Mouse (Mus musculus) heart, embryonic 16.5 days (tissue): Measurements from ENCODE around the gene Lfng. TPM values are rescaled to one million over a fixed set of nuclear protein-coding genes. Genes with fewer than 3 reads are reported as not detected.

Source experiments
- ATAC-seq: fragments of 200-750 bp; cut with Nextera tagmentation; replicated peaks from 2 replicates; pipeline ENCODE4 v1.8.0; 2017; ENCODE audit warnings: moderate number of reproducible peaks; ENCODE audit not compliant: insufficient read depth, low FRiP score; ENCODE audit errors: extremely low read depth
- H3K27ac ChIP-seq: fragments of 300-500 bp; sonication (generic); 2 replicates; pipeline ENCODE4 v1.5.1; 2014; ENCODE audit warnings: mild to moderate bottlenecking, low read length, control low read depth, moderate library complexity
- H3K27me3 ChIP-seq: fragments of 300-500 bp; sonication (generic); 2 replicates; pipeline ENCODE4 v1.6.1; 2014; ENCODE audit warnings: low read length, mixed read lengths; ENCODE audit not compliant: control insufficient read depth, insufficient read depth
- H3K36me3 ChIP-seq: fragments of 300-500 bp; sonication (generic); 2 replicates; pipeline ENCODE4 v1.6.1; 2014; ENCODE audit not compliant: control insufficient read depth, insufficient read depth
- H3K4me1 ChIP-seq: fragments of 300-500 bp; sonication (generic); 2 replicates; pipeline ENCODE4 v1.6.1; 2014; ENCODE audit warnings: low read length, mixed read lengths; ENCODE audit not compliant: control insufficient read depth, insufficient read depth
- H3K4me2 ChIP-seq: fragments of 300-500 bp; sonication (generic); 2 replicates; pipeline ENCODE4 v1.6.1; 2014; ENCODE audit warnings: low read depth, mild to moderate bottlenecking, control low read depth, low read length
- H3K4me3 ChIP-seq: fragments of 300-500 bp; sonication (generic); 2 replicates; pipeline ENCODE4 v1.5.1; 2014; ENCODE audit warnings: mild to moderate bottlenecking, control low read depth, low read length
- H3K9ac ChIP-seq: fragments of 300-500 bp; sonication (generic); 2 replicates; pipeline ENCODE4 v1.6.1; 2014; ENCODE audit warnings: low read length, control low read depth
- H3K9me3 ChIP-seq: fragments of 300-500 bp; sonication (generic); replicated peaks from 2 replicates; pipeline ENCODE4 v1.6.1; 2016; ENCODE audit warnings: low read length; ENCODE audit not compliant: control insufficient read depth
- WGBS: fragments of 180-500 bp; shearing (Covaris S2); extraction: QIAGEN DNeasy Blood & Tissue Kit; methylation state at CpG from one replicate; pipeline ENCODE4 v1.1.7; 2014; 5-methylcytosine and 5-hydroxymethylcytosine counted together
- polyA plus RNA-seq: library from polyadenylated mRNA; unstranded; fragments of >200 nt; fragmentation: Nextera tagmentation; extraction: Ambion mirVana; gene quantifications from 2 replicates; pipeline ENCODE4 v1.2.1, GENCODE M21; 2015

The Lfng gene
- polyA plus RNA-seq, 1 experiment from 2014 or later, result 6.2 TPM

GRCm38 (mm10) chr5:140599939-140600338, 7.2 kb upstream of the Lfng start:
- ATAC-seq, result no peak
- WGBS, result 68% methylated on average over 5 of the region's 5 CpGs
- peaks cover 5% of the 10 kb centered on the region for H3K27me3 ChIP-seq

GRCm38 (mm10) chr5:140601712-140602111, 5.4 kb upstream of the Lfng start:
- Histone ChIP-seq H3K9ac (no peak overlapping the region), H3K4me2 (no peak overlapping the region), H3K4me1 (peaks cover 7% of the 10 kb centered on the region), H3K27ac (no peak overlapping the region), H3K36me3 (no peaks in the 10 kb centered on the region), H3K9me3 (no peaks in the 10 kb centered on the region), H3K4me3 (no peak overlapping the region), H3K27me3 (peaks cover 22% of the 10 kb centered on the region)
- WGBS, result 70% methylated on average over 12 of the region's 12 CpGs
- no peak for ATAC-seq

More at GRCm38 (mm10) chr5:140599939-140600338, 7.2 kb upstream of the Lfng start:
- no peaks in the 10 kb centered on the region for H3K36me3 ChIP-seq
- no peak overlapping the region for H3K27ac ChIP-seq
- no peak overlapping the region for H3K4me2 ChIP-seq
- no peak overlapping the region for H3K9ac ChIP-seq
- peaks cover 2% of the 10 kb centered on the region; the same call in 1 of the 2 replicates for H3K4me1 ChIP-seq
- no peaks in the 10 kb centered on the region for H3K9me3 ChIP-seq
- no peak overlapping the region for H3K4me3 ChIP-seq

- Histone ChIP-seq H3K27ac (no peak overlapping the region), H3K4me2 (no peak overlapping the region), H3K27me3 (peaks cover 30% of the 10 kb centered on the region), H3K4me1 (peaks cover 15% of the 10 kb centered on the region), H3K9me3 (no peaks in the 10 kb centered on the region), H3K9ac (no peak overlapping the region), H3K36me3 (no peaks in the 10 kb centered on the region), H3K4me3 (no peak overlapping the region)
- ATAC-seq, result no peak
- WGBS, result 62% methylated on average over 2 of the region's 2 CpGs
Measured at GRCm38 (mm10) chr5:140602540-140602939, 4.6 kb upstream of the Lfng start.

- H3K27ac ChIP-seq, result no peak overlapping the region
- H3K4me2 ChIP-seq, result no peak overlapping the region
- H3K4me1 ChIP-seq, result peaks cover 27% of the 10 kb centered on the region
- no peak overlapping the region for H3K4me3 ChIP-seq
- H3K36me3 ChIP-seq, result no peaks in the 10 kb centered on the region
- no peaks in the 10 kb centered on the region for H3K9me3 ChIP-seq
- no peak for ATAC-seq
- no peak overlapping the region for H3K9ac ChIP-seq
- WGBS, result 40% methylated on average over 8 of the region's 8 CpGs
- peaks cover 47% of the 10 kb centered on the region for H3K27me3 ChIP-seq
Measured at GRCm38 (mm10) chr5:140604386-140604785, 2.7 kb upstream of the Lfng start.

GRCm38 (mm10) chr5:140605228-140605627, 1.9 kb upstream of the Lfng start:
- 25% methylated on average over 3 of the region's 3 CpGs for WGBS
- no peak for ATAC-seq
- H3K36me3 ChIP-seq, result no peaks in the 10 kb centered on the region
- H3K4me1 ChIP-seq, result peaks cover 35% of the 10 kb centered on the region
- H3K9me3 ChIP-seq, result no peaks in the 10 kb centered on the region
- no peak overlapping the region for H3K9ac ChIP-seq
- H3K27ac ChIP-seq, result no peak overlapping the region
- H3K4me2 ChIP-seq, result no peak overlapping the region
- peaks cover 51% of the 10 kb centered on the region for H3K27me3 ChIP-seq
- no peak overlapping the region for H3K4me3 ChIP-seq

GRCm38 (mm10) chr5:140606386-140606785, 734 bp upstream of the Lfng start:
- no peaks in the 10 kb centered on the region for H3K36me3 ChIP-seq
- ATAC-seq, result no peak
- peak overlapping the region; percentile 90 for H3K4me2 ChIP-seq
- no peak overlapping the region for H3K27ac ChIP-seq
- H3K4me1 ChIP-seq, result peaks cover 46% of the 10 kb centered on the region
- peaks cover 51% of the 10 kb centered on the region for H3K27me3 ChIP-seq
- H3K9me3 ChIP-seq, result no peaks in the 10 kb centered on the region
- H3K4me3 ChIP-seq, result peak overlapping the region; percentile 70
- WGBS, result 2% methylated on average over 23 of the region's 23 CpGs
- no peak overlapping the region for H3K9ac ChIP-seq

GRCm38 (mm10) chr5:140607836-140608633, 915 bp downstream of the Lfng start:
- H3K4me3 ChIP-seq, result peak overlapping the region; percentile 70
- H3K27me3 ChIP-seq, result peaks cover 51% of the 10 kb centered on the region
- H3K36me3 ChIP-seq, result no peaks in the 10 kb centered on the region
- WGBS, result 2% methylated on average over 17 of the region's 17 CpGs
- H3K4me1 ChIP-seq, result peaks cover 52% of the 10 kb centered on the region
- H3K4me2 ChIP-seq, result peak overlapping the region; percentile 90
- H3K27ac ChIP-seq, result peak overlapping the region; percentile 71
- H3K9ac ChIP-seq, result peak overlapping the region; percentile 79
- H3K9me3 ChIP-seq, result no peaks in the 10 kb centered on the region
- no peak for ATAC-seq

GRCm38 (mm10) chr5:140608634-140609015, 1.5 kb downstream of the Lfng start:
- Histone ChIP-seq H3K4me3 (peak overlapping the region; percentile 70), H3K27ac (peak overlapping the region; percentile 71), H3K9me3 (no peaks in the 10 kb centered on the region), H3K9ac (peak overlapping the region; percentile 79), H3K36me3 (no peaks in the 10 kb centered on the region), H3K4me2 (peak overlapping the region; percentile 90), H3K27me3 (peaks cover 51% of the 10 kb centered on the region), H3K4me1 (peaks cover 52% of the 10 kb centered on the region)
- ATAC-seq, result no peak
- WGBS, result 5% methylated on average over 16 of the region's 16 CpGs

GRCm38 (mm10) chr5:140609511-140610272, 2.6 kb downstream of the Lfng start:
- Histone ChIP-seq H3K27ac (peak overlapping the region; percentile 71), H3K4me1 (peaks cover 52% of the 10 kb centered on the region), H3K36me3 (no peaks in the 10 kb centered on the region), H3K4me2 (peak overlapping the region; percentile 90), H3K9me3 (no peaks in the 10 kb centered on the region), H3K9ac (peak overlapping the region; percentile 79; the same call in 1 of the 2 replicates), H3K4me3 (peak overlapping the region; percentile 70), H3K27me3 (peaks cover 48% of the 10 kb centered on the region)
- no peak for ATAC-seq
- WGBS, result 17% methylated on average over 13 of the region's 13 CpGs
